Mouse (Mus musculus) gastrocnemius, adult 18-20 months (tissue): ENCODE measurements around the gene Wasl. TPM values are rescaled to one million over a fixed set of nuclear protein-coding genes. Genes with fewer than 3 reads are reported as not detected.

Experiments used
- DNase-seq: peaks from one replicate; pipeline ENCODE4 v3.0.0; 2021; ENCODE audit warnings: low spot score
- total RNA-seq, 2 experiments: library from RNA; stranded (reverse); gene quantifications; 2 replicates each; pipeline ENCODE4 v1.2.3; 2021

The Wasl gene
- total RNA-seq, 2 experiments from 2014 or later, result 14.8 to 18.9 TPM

- DNase-seq, result no peak
Observed at GRCm38 (mm10) chr6:24647103-24647691, 17.6 kb downstream of the Wasl start.

GRCm38 (mm10) chr6:24645346-24646053 is 19.3 kb downstream of the Wasl start:
- DNase-seq, result no peak

GRCm38 (mm10) chr6:24642960-24643359 is 21.8 kb downstream of the Wasl start:
- no peak for DNase-seq

GRCm38 (mm10) chr6:24642161-24642560 is 22.6 kb downstream of the Wasl start:
- no peak for DNase-seq

GRCm38 (mm10) chr6:24641286-24641685 is 23.5 kb downstream of the Wasl start:
- DNase-seq, result no peak

- DNase-seq, result no peak
Observed at GRCm38 (mm10) chr6:24635814-24636213, 29.0 kb downstream of the Wasl start.

- DNase-seq, result no peak
Observed at GRCm38 (mm10) chr6:24634065-24634464, 30.7 kb downstream of the Wasl start.

- no peak for DNase-seq
Observed at GRCm38 (mm10) chr6:24632061-24632460, 32.7 kb downstream of the Wasl start.

- no peak for DNase-seq
Observed at GRCm38 (mm10) chr6:24628499-24628898, 36.3 kb downstream of the Wasl start.

GRCm38 (mm10) chr6:24627586-24628030 is 37.2 kb downstream of the Wasl start:
- peak; percentile 79 for DNase-seq

- no peak for DNase-seq
Observed at GRCm38 (mm10) chr6:24622098-24622497, 42.7 kb downstream of the Wasl start.

GRCm38 (mm10) chr6:24620936-24621335 is 43.9 kb downstream of the Wasl start:
- DNase-seq, result no peak

GRCm38 (mm10) chr6:24619285-24620045 is 45.3 kb downstream of the Wasl start:
- no peak for DNase-seq

GRCm38 (mm10) chr6:24616746-24617145 is 48.1 kb downstream of the Wasl start:
- no peak for DNase-seq

GRCm38 (mm10) chr6:24613918-24614317 is 50.9 kb downstream of the Wasl start:
- no peak for DNase-seq

GRCm38 (mm10) chr6:24613346-24613745 is 51.5 kb downstream of the Wasl start:
- no peak for DNase-seq

GRCm38 (mm10) chr6:24612074-24612755 is 52.6 kb downstream of the Wasl start:
- DNase-seq, result peak; percentile 85

GRCm38 (mm10) chr6:24610358-24610757 is 54.5 kb downstream of the Wasl start:
- no peak for DNase-seq

GRCm38 (mm10) chr6:24609531-24609930 is 55.3 kb downstream of the Wasl start:
- DNase-seq, result peak; percentile 58

GRCm38 (mm10) chr6:24608682-24609081 is 56.1 kb downstream of the Wasl start:
- DNase-seq, result no peak

- no peak for DNase-seq
Observed at GRCm38 (mm10) chr6:24608129-24608528, 56.7 kb downstream of the Wasl start.

- DNase-seq, result peak; percentile 57
Observed at GRCm38 (mm10) chr6:24607531-24607930, 57.3 kb downstream of the Wasl start.
